Mouse (Mus musculus) midbrain, embryonic 13.5 days (tissue): ENCODE measurements around the gene Jmjd6. TPM values are rescaled to one million over a fixed set of nuclear protein-coding genes. Genes with fewer than 3 reads are reported as not detected.

Experiments used
- ATAC-seq: fragments of 200-750 bp; cut with Nextera tagmentation; 2 replicates; pipeline ENCODE4 v1.8.0; 2017; ENCODE audit warnings: mild to moderate bottlenecking, moderate TSS enrichment, moderate library complexity
- H3K27ac ChIP-seq: fragments of 300-500 bp; sonication (generic); 2 replicates; pipeline ENCODE4 v1.5.1; 2015; ENCODE audit warnings: inconsistent platforms, mild to moderate bottlenecking, moderate library complexity
- H3K27me3 ChIP-seq: fragments of 300-500 bp; sonication (generic); 2 replicates; pipeline ENCODE4 v1.6.1; 2015; ENCODE audit warnings: mild to moderate bottlenecking, inconsistent platforms
- H3K36me3 ChIP-seq: fragments of 300-500 bp; sonication (generic); 2 replicates; pipeline ENCODE4 v1.6.1; 2015; ENCODE audit warnings: mild to moderate bottlenecking, inconsistent platforms
- H3K4me1 ChIP-seq: fragments of 300-500 bp; sonication (generic); replicated peaks from 2 replicates; pipeline ENCODE4 v1.6.1; 2015; ENCODE audit warnings: inconsistent platforms
- H3K4me2 ChIP-seq: fragments of 300-500 bp; sonication (generic); replicated peaks from 2 replicates; pipeline ENCODE4 v1.6.1; 2015; ENCODE audit warnings: moderate library complexity, mild to moderate bottlenecking, inconsistent platforms
- H3K4me3 ChIP-seq: fragments of 300-500 bp; sonication (generic); replicated peaks from 2 replicates; pipeline ENCODE4 v1.5.1; 2015; ENCODE audit warnings: mild to moderate bottlenecking, inconsistent platforms
- H3K9ac ChIP-seq: fragments of 300-500 bp; sonication (generic); replicated peaks from 2 replicates; pipeline ENCODE4 v1.6.1; 2015; ENCODE audit warnings: mild to moderate bottlenecking, inconsistent platforms
- H3K9me3 ChIP-seq: fragments of 300-500 bp; sonication (generic); 2 replicates; pipeline ENCODE4 v1.6.1; 2016; ENCODE audit warnings: mild to moderate bottlenecking, inconsistent platforms
- WGBS: fragments of 180-500 bp; shearing (Covaris S2); methylation state at CpG from one replicate; pipeline ENCODE4 v1.1.7; 2015; 5-methylcytosine and 5-hydroxymethylcytosine counted together
- polyA plus RNA-seq: library from polyadenylated mRNA; unstranded; fragments of >200 nt; fragmentation: Nextera tagmentation; extraction: Ambion mirVana; gene quantifications from 2 replicates; pipeline ENCODE4 v1.2.1, GENCODE M21; 2015

Jmjd6 gene
- polyA plus RNA-seq, 1 experiment from 2014 or later = 84.0 TPM

GRCm38 (mm10) chr11:116808811-116809395 is 34.3 kb downstream of the Jmjd6 start:
- Histone ChIP-seq H3K9ac (0 out of 2 replicates have a peak overlapping the region, but pooled peaks have one; percentile 21), H3K27ac (peak overlapping the region; percentile 47; the same call in 1 of the 2 replicates), H3K4me1 (peaks cover 56% of the 10 kb centered on the region), H3K27me3 (no peaks in the 10 kb centered on the region), H3K4me3 (no peak overlapping the region), H3K4me2 (no peak overlapping the region), H3K9me3 (no peaks in the 10 kb centered on the region), H3K36me3 (no peaks in the 10 kb centered on the region)
- ATAC-seq = no peak
- WGBS = 79% methylated on average over 11 of the region's 11 CpGs

- no peaks in the 10 kb centered on the region for H3K27me3 ChIP-seq
- H3K9me3 ChIP-seq = no peaks in the 10 kb centered on the region
- no peak for ATAC-seq
- H3K27ac ChIP-seq = peak overlapping the region; percentile 60
- H3K4me2 ChIP-seq = no peak overlapping the region
- H3K9ac ChIP-seq = 0 out of 2 replicates have a peak overlapping the region, but pooled peaks have one; percentile 21
- H3K36me3 ChIP-seq = no peaks in the 10 kb centered on the region
- WGBS = 26% methylated on average over 7 of the region's 7 CpGs
- H3K4me1 ChIP-seq = peaks cover 47% of the 10 kb centered on the region
- no peak overlapping the region for H3K4me3 ChIP-seq
Measured at GRCm38 (mm10) chr11:116807938-116808606, 35.2 kb downstream of the Jmjd6 start.

GRCm38 (mm10) chr11:116807526-116807925 is 35.7 kb downstream of the Jmjd6 start:
- 80% methylated on average over 3 of the region's 3 CpGs for WGBS
- peak overlapping the region; percentile 60; the same call in 1 of the 2 replicates for H3K27ac ChIP-seq
- H3K9me3 ChIP-seq = no peaks in the 10 kb centered on the region
- H3K4me3 ChIP-seq = no peak overlapping the region
- no peaks in the 10 kb centered on the region for H3K36me3 ChIP-seq
- ATAC-seq = no peak
- no peak overlapping the region for H3K9ac ChIP-seq
- H3K27me3 ChIP-seq = no peaks in the 10 kb centered on the region
- no peak overlapping the region for H3K4me2 ChIP-seq
- peaks cover 42% of the 10 kb centered on the region for H3K4me1 ChIP-seq

DNA sequence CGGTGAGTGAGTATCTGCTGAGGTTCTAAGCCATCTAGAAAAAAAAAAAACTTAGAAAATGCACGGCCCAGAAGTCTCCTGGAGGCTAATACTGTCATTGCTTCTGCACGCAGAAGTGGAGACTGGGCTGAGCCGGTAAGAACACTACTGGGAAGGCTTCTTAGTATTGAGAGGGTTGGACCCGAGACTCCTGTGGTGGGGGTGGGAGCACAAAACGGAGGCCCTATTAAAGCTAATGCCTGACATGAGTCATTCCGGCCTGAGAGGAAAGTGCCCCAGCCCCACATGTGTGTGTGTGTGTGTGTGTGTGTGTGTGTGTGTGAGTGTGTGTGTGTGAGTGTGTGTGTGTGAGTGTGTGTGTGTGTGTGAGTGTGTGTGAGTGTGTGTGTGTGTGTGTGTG is 36.1 kb downstream of the Jmjd6 start:
- Histone ChIP-seq H3K9me3 (no peaks in the 10 kb centered on the region), H3K27ac (no peak overlapping the region), H3K4me3 (no peak overlapping the region), H3K4me1 (peaks cover 38% of the 10 kb centered on the region), H3K36me3 (no peaks in the 10 kb centered on the region), H3K9ac (no peak overlapping the region), H3K27me3 (no peaks in the 10 kb centered on the region), H3K4me2 (no peak overlapping the region)
- ATAC-seq = no peak
- WGBS = 63% methylated on average over 7 of the region's 7 CpGs

DNA sequence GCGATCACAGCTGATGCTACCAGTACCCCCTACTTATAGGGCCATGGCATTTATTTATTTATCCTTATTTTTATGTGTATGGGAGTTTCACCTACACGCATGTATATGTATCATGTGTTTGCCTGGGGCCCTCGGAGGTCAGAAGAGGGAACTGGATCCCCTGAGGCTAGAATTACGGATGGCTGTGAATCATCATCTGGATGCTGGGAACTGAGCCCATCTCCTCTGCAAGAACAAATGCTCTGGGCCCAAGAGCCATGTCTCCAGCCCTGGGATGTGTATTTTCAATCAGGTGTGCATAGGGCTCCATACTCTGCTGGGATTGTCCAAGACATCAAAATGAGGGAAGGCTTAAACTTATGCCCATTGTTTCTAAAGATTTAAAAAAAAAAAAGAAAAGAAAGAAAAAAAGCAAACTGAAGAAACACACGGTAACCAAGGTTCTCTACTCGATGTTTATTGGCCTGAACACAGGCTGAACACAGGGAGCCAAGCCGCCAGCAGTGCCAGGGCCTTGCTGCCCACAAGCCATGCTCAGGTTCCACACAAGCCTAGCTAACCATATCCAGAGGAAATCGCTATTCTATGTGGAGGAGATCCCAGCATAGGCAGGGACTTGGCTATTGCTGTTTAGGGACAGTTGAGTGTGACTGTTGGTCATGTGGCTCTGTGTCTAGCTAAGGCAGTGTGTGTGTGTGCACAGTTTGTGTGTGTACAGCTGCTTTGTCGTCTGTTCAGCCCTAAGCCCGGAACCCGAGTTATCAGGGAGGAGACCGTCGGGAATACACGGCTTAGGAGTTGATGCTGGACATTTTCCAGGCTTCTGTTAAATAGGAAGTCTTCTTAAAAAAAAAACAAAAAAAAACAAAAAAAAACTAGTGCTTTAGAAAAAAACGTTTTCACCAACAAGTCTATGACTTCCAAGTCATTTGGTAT is 36.8 kb downstream of the Jmjd6 start:
- Histone ChIP-seq H3K36me3 (no peaks in the 10 kb centered on the region), H3K9ac (no peak overlapping the region), H3K27me3 (no peaks in the 10 kb centered on the region), H3K9me3 (no peaks in the 10 kb centered on the region), H3K4me3 (no peak overlapping the region), H3K4me2 (no peak overlapping the region), H3K4me1 (peaks cover 32% of the 10 kb centered on the region), H3K27ac (no peak overlapping the region)
- no peak for ATAC-seq
- WGBS = 87% methylated on average over 15 of the region's 15 CpGs

GRCm38 (mm10) chr11:116802709-116803108 is 40.5 kb downstream of the Jmjd6 start:
- Histone ChIP-seq H3K9me3 (no peaks in the 10 kb centered on the region), H3K27ac (no peak overlapping the region), H3K4me1 (peaks cover 3% of the 10 kb centered on the region), H3K4me3 (no peak overlapping the region), H3K9ac (no peak overlapping the region), H3K4me2 (no peak overlapping the region), H3K27me3 (no peaks in the 10 kb centered on the region), H3K36me3 (no peaks in the 10 kb centered on the region)
- 88% methylated on average over 5 of the region's 5 CpGs for WGBS
- no peak for ATAC-seq

- Histone ChIP-seq H3K27ac (no peak overlapping the region), H3K36me3 (no peaks in the 10 kb centered on the region), H3K4me2 (no peak overlapping the region), H3K4me3 (no peak overlapping the region), H3K9me3 (no peaks in the 10 kb centered on the region), H3K27me3 (no peaks in the 10 kb centered on the region), H3K9ac (no peak overlapping the region), H3K4me1 (no peaks in the 10 kb centered on the region)
- no peak for ATAC-seq
- 73% methylated on average over 5 of the region's 5 CpGs for WGBS
Measured at GRCm38 (mm10) chr11:116801106-116801505, 42.1 kb downstream of the Jmjd6 start.

GRCm38 (mm10) chr11:116799364-116799763 is 43.9 kb downstream of the Jmjd6 start:
- H3K9ac ChIP-seq = no peak overlapping the region
- no peaks in the 10 kb centered on the region for H3K4me1 ChIP-seq
- H3K9me3 ChIP-seq = no peaks in the 10 kb centered on the region
- 92% methylated on average over 5 of the region's 5 CpGs for WGBS
- H3K27me3 ChIP-seq = no peaks in the 10 kb centered on the region
- no peak for ATAC-seq
- H3K4me3 ChIP-seq = no peak overlapping the region
- H3K27ac ChIP-seq = no peak overlapping the region
- H3K4me2 ChIP-seq = no peak overlapping the region
- H3K36me3 ChIP-seq = no peaks in the 10 kb centered on the region

Other genes starting within 250 kb of the Jmjd6 start
- gene Rhbdf2, start 216.4 kb downstream of the Jmjd6 start, polyA plus RNA-seq = 0.76 and 0.77 TPM in 2 replicates
- gene Prcd, start 189.9 kb downstream of the Jmjd6 start, polyA plus RNA-seq = 1.0 and 1.2 TPM in 2 replicates
- gene Cygb, start 189.1 kb downstream of the Jmjd6 start, polyA plus RNA-seq = 8.8 TPM in 2 replicates
- not detected in 2 replicates for gene St6galnac1, start 67.9 kb downstream of the Jmjd6 start, polyA plus RNA-seq
- gene Mxra7, start 15.4 kb downstream of the Jmjd6 start, polyA plus RNA-seq = 32.5 and 40.4 TPM in 2 replicates
- 79.0 and 80.0 TPM in 2 replicates for gene Mettl23, start 171 bp downstream of the Jmjd6 start, polyA plus RNA-seq
- 48.3 and 48.8 TPM in 2 replicates for gene Mfsd11, start 9.0 kb upstream of the Jmjd6 start, polyA plus RNA-seq
- gene Srsf2, start 9.6 kb upstream of the Jmjd6 start, polyA plus RNA-seq = 648 and 659 TPM in 2 replicates
- gene Mgat5b, start 75.4 kb upstream of the Jmjd6 start, polyA plus RNA-seq = 16.8 and 21.8 TPM in 2 replicates